Mouse (Mus musculus) kidney, embryonic 16.5 days (tissue): ENCODE results near the gene Zfp706. TPM values are rescaled to one million over a fixed set of nuclear protein-coding genes. Genes with fewer than 3 reads are reported as not detected.
A peak's percentile ranks its signal among the peaks of the same experiment; 100 is the strongest.

Experiments used
- ATAC-seq: fragments of 200-750 bp; cut with Nextera tagmentation; 2 replicates; pipeline ENCODE4 v1.8.0; 2017; ENCODE audit warnings: moderate TSS enrichment; ENCODE audit not compliant: low FRiP score, low TSS enrichment
- H3K27ac ChIP-seq: fragments of 300-500 bp; sonication (generic); 2 replicates; pipeline ENCODE4 v1.5.1; 2014; ENCODE audit warnings: low read length
- H3K27me3 ChIP-seq: fragments of 300-500 bp; sonication (generic); 2 replicates; pipeline ENCODE4 v1.6.1; 2014; ENCODE audit warnings: low read length, control low read depth, mixed read lengths; ENCODE audit not compliant: insufficient read depth
- H3K36me3 ChIP-seq: fragments of 300-500 bp; sonication (generic); 2 replicates; pipeline ENCODE4 v1.6.1; 2014; ENCODE audit warnings: low read length, control low read depth, mixed read lengths; ENCODE audit not compliant: insufficient read depth
- H3K4me1 ChIP-seq: fragments of 300-500 bp; sonication (generic); 2 replicates; pipeline ENCODE4 v1.6.1; 2014; ENCODE audit warnings: low read length, control low read depth, mixed read lengths; ENCODE audit not compliant: insufficient read depth
- H3K4me2 ChIP-seq: fragments of 300-500 bp; sonication (generic); replicated peaks from 2 replicates; pipeline ENCODE4 v1.6.1; 2014; ENCODE audit warnings: low read depth, low read length
- H3K4me3 ChIP-seq: fragments of 300-500 bp; sonication (generic); 2 replicates; pipeline ENCODE4 v1.5.1; 2014; ENCODE audit warnings: mild to moderate bottlenecking, low read length
- H3K9ac ChIP-seq: fragments of 300-500 bp; sonication (generic); replicated peaks from 2 replicates; pipeline ENCODE4 v1.6.1; 2014; ENCODE audit warnings: low read length
- H3K9me3 ChIP-seq: fragments of 300-500 bp; sonication (generic); 2 replicates; pipeline ENCODE4 v1.6.1; 2016; ENCODE audit warnings: low read length, control low read depth
- WGBS: fragments of 180-500 bp; shearing (Covaris S2); extraction: QIAGEN DNeasy Blood & Tissue Kit; methylation state at CpG from one replicate; pipeline ENCODE4 v1.1.7; 2014; 5-methylcytosine and 5-hydroxymethylcytosine counted together
- polyA plus RNA-seq: library from polyadenylated mRNA; unstranded; fragments of >200 nt; fragmentation: Nextera tagmentation; extraction: Ambion mirVana; gene quantifications from 2 replicates; pipeline ENCODE4 v1.2.1, GENCODE M21; 2015

Gene Zfp706
- polyA plus RNA-seq, result 403 and 418 TPM in 2 replicates

- WGBS, result under 1% methylated on average over 68 of the region's 79 CpGs
- peak within 1 kb of the TSS; percentile 55 for H3K4me2 ChIP-seq
- peaks cover 7% of the 10 kb centered on the region; the same call in 1 of the 2 replicates for H3K36me3 ChIP-seq
- no peaks in the 10 kb centered on the region for H3K9me3 ChIP-seq
- H3K27ac ChIP-seq, result peak within 1 kb of the TSS; percentile 96
- H3K4me3 ChIP-seq, result peak within 1 kb of the TSS; percentile 93
- peak within 1 kb of the TSS; percentile 98 for H3K9ac ChIP-seq
- peak; percentile 100 for ATAC-seq
- H3K4me1 ChIP-seq, result peaks cover 24% of the 10 kb centered on the region
- H3K27me3 ChIP-seq, result no peaks in the 10 kb centered on the region
Observed at GRCm38 (mm10) chr15:37007233-37007958, at the start of gene Zfp706. Zfp706 (minus strand) TSS chr15:37007773.

GRCm38 (mm10) chr15:37054582-37054981 lies 47.0 kb upstream of the Zfp706 start:
- Histone ChIP-seq H3K4me1 (peaks cover 2% of the 10 kb centered on the region; the same call in 1 of the 2 replicates), H3K36me3 (no peaks in the 10 kb centered on the region), H3K27me3 (no peaks in the 10 kb centered on the region), H3K27ac (no peak overlapping the region), H3K9ac (no peak overlapping the region), H3K4me3 (no peak overlapping the region), H3K9me3 (peaks cover 8% of the 10 kb centered on the region; the same call in 1 of the 2 replicates), H3K4me2 (no peak overlapping the region)
- ATAC-seq, result no peak
- 94% methylated on average over 5 of the region's 5 CpGs for WGBS

GRCm38 (mm10) chr15:37053085-37053762 lies 45.7 kb upstream of the Zfp706 start:
- H3K36me3 ChIP-seq, result no peaks in the 10 kb centered on the region
- H3K27me3 ChIP-seq, result no peaks in the 10 kb centered on the region
- no peak overlapping the region for H3K9ac ChIP-seq
- WGBS, result 53% methylated on average over 8 of the region's 8 CpGs
- H3K4me3 ChIP-seq, result no peak overlapping the region
- no peak overlapping the region for H3K4me2 ChIP-seq
- peaks cover 8% of the 10 kb centered on the region; the same call in 1 of the 2 replicates for H3K9me3 ChIP-seq
- ATAC-seq, result peak; percentile 49; the same call in 1 of the 2 replicates
- peaks cover 2% of the 10 kb centered on the region; the same call in 1 of the 2 replicates for H3K4me1 ChIP-seq
- no peak overlapping the region for H3K27ac ChIP-seq

GRCm38 (mm10) chr15:37047403-37047802 lies 39.8 kb upstream of the Zfp706 start:
- no peak overlapping the region for H3K9ac ChIP-seq

GRCm38 (mm10) chr15:37046586-37046985 lies 39.0 kb upstream of the Zfp706 start:
- Histone ChIP-seq H3K27me3 (no peaks in the 10 kb centered on the region), H3K9me3 (0 out of 2 replicates have a peak, but pooled peaks cover 1% of the 10 kb centered on the region), H3K9ac (no peak overlapping the region), H3K4me1 (no peaks in the 10 kb centered on the region), H3K4me2 (no peak overlapping the region), H3K36me3 (no peaks in the 10 kb centered on the region), H3K4me3 (no peak overlapping the region), H3K27ac (no peak overlapping the region)
- 86% methylated on average over 10 of the region's 10 CpGs for WGBS
- ATAC-seq, result no peak

More at GRCm38 (mm10) chr15:37047403-37047802, 39.8 kb upstream of the Zfp706 start:
- H3K36me3 ChIP-seq, result no peaks in the 10 kb centered on the region
- H3K9me3 ChIP-seq, result 0 out of 2 replicates have a peak, but pooled peaks cover 5% of the 10 kb centered on the region
- no peak overlapping the region for H3K27ac ChIP-seq
- WGBS, result 96% methylated on average over 4 of the region's 4 CpGs
- no peak overlapping the region for H3K4me2 ChIP-seq
- H3K4me3 ChIP-seq, result no peak overlapping the region
- H3K4me1 ChIP-seq, result no peaks in the 10 kb centered on the region
- ATAC-seq, result no peak
- H3K27me3 ChIP-seq, result no peaks in the 10 kb centered on the region

GRCm38 (mm10) chr15:37046131-37046530 lies 38.6 kb upstream of the Zfp706 start:
- Histone ChIP-seq H3K4me2 (no peak overlapping the region), H3K9ac (no peak overlapping the region), H3K4me1 (no peaks in the 10 kb centered on the region), H3K27ac (no peak overlapping the region; the same call in 1 of the 2 replicates), H3K36me3 (no peaks in the 10 kb centered on the region), H3K27me3 (no peaks in the 10 kb centered on the region), H3K9me3 (no peaks in the 10 kb centered on the region), H3K4me3 (no peak overlapping the region)
- ATAC-seq, result peak; percentile 15; the same call in 1 of the 2 replicates
- 66% methylated on average over 7 of the region's 7 CpGs for WGBS

GRCm38 (mm10) chr15:37045456-37045855 lies 37.9 kb upstream of the Zfp706 start:
- H3K9ac ChIP-seq, result no peak overlapping the region
- no peak overlapping the region for H3K4me2 ChIP-seq
- no peak overlapping the region; the same call in 1 of the 2 replicates for H3K27ac ChIP-seq
- H3K9me3 ChIP-seq, result no peaks in the 10 kb centered on the region
- WGBS, result 78% methylated on average over 12 of the region's 12 CpGs
- H3K4me1 ChIP-seq, result no peaks in the 10 kb centered on the region
- no peak for ATAC-seq
- H3K4me3 ChIP-seq, result no peak overlapping the region
- H3K36me3 ChIP-seq, result no peaks in the 10 kb centered on the region
- H3K27me3 ChIP-seq, result no peaks in the 10 kb centered on the region

- WGBS, result 14% methylated on average over 5 of the region's 5 CpGs
- Histone ChIP-seq H3K4me3 (no peak overlapping the region), H3K27ac (no peak overlapping the region), H3K4me2 (no peak overlapping the region), H3K36me3 (no peaks in the 10 kb centered on the region), H3K4me1 (no peaks in the 10 kb centered on the region), H3K27me3 (no peaks in the 10 kb centered on the region), H3K9ac (no peak overlapping the region), H3K9me3 (no peaks in the 10 kb centered on the region)
- no peak for ATAC-seq
Observed at GRCm38 (mm10) chr15:37042559-37042958, 35.0 kb upstream of the Zfp706 start.

- Histone ChIP-seq H3K27ac (no peak overlapping the region), H3K36me3 (no peaks in the 10 kb centered on the region), H3K9me3 (no peaks in the 10 kb centered on the region), H3K27me3 (no peaks in the 10 kb centered on the region), H3K4me1 (no peaks in the 10 kb centered on the region; the same call in 1 of the 2 replicates), H3K4me2 (no peak overlapping the region), H3K4me3 (no peak overlapping the region), H3K9ac (no peak overlapping the region)
- 93% methylated on average over 5 of the region's 5 CpGs for WGBS
- no peak for ATAC-seq
Observed at GRCm38 (mm10) chr15:37041214-37041613, 33.6 kb upstream of the Zfp706 start.
